In the genomic region with DNA sequence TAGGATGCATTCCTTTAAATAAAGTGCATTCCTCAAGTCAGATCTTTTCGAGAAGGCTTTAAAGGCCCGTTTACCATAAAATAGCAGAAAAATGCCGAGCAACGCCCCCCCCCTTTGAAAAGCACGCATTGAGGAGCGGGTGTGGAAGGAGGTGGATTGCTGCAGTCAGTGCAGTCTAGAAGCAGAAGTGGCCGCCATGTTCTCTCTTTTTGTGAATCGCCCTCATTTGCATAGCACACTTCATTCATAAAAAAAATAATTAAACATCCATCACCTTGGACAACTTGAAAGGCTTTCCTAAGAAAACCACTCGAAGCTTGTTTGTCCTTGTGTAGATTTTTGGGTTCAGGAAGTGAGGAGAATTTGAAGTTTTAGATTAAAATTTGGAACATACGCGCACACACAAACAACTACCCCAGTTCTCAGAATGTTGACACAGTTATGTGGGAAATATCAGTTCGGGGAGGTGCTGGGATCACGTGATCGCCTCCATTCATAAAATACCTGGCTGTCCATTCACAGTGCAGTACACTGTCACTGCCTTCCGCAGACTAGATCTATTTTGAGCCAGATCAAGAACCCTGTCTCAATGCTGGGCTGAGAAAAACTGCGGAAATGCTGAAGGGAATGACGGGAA, we compare ENCODE assay signal across 8 mouse cellular contexts. TPM values are rescaled to one million over a fixed set of nuclear protein-coding genes. Genes with fewer than 3 reads are reported as not detected.
DNase-seq lines count a peak whose midpoint lies in the region.

No protein-coding gene starts in this region.

- H3K9me3 ChIP-seq in erythroblast, embryonic 14.5 days (ENCODE audit: control insufficient read depth, low read length), result no peaks in the 10 kb centered on the region

- H3K4me1 ChIP-seq in erythroblast, embryonic 14.5 days (ENCODE audit: control insufficient read depth), result peaks cover 39% of the 10 kb centered on the region

- H3K27me3 ChIP-seq in erythroblast, embryonic 14.5 days (ENCODE audit: control insufficient read depth), result peaks cover 21% of the 10 kb centered on the region

- H3K36me3 ChIP-seq in erythroblast, embryonic 14.5 days (ENCODE audit: control insufficient read depth), result no peaks in the 10 kb centered on the region

- peak; percentile 78 for DNase-seq in Muller cell, postnatal 12 days (ENCODE audit: inconsistent ontology term)
- DNase-seq in brain, embryonic 18.5 days (ENCODE audit: low read depth, low spot score), result peak; percentile 45
- peak; percentile 69 for DNase-seq in heart, postnatal 4 days
- DNase-seq in layer of hippocampus, adult 8-10 months (ENCODE audit: low spot score in 2 of 2), result peak; percentile 19 to 26
- peak; percentile 36 for DNase-seq in lung, postnatal 14 days
- peak; percentile 55 for DNase-seq in retina, postnatal 7 days (ENCODE audit: low read depth, low spot score)
- DNase-seq in urinary bladder, adult 2 months (ENCODE audit: low spot score), result no peak

- H3K4me3 ChIP-seq in erythroblast, embryonic 14.5 days (replicated peaks), result peak overlapping the region; percentile 73

RNA-seq across cellular contexts. Expression of gene Spred1, which starts 1.6 kb away (rescaled TPM):
- polyA plus RNA-seq in erythroblast, embryonic 14.5 days (2012), result 0.02 TPM in 2 replicates
- total RNA-seq in heart, postnatal 4 days (2021), result 10 to 100 TPM; 31.0 to 32.2 TPM
- total RNA-seq in layer of hippocampus, adult 8-10 months (2022), result 100 to 1,000 TPM in 2 of 4 experiments, 10 to 100 TPM in 2; 79.4 to 115 (median 97.4) TPM
- 12.5 and 15.9 TPM in 2 replicates for polyA plus RNA-seq in urinary bladder, adult 2 months (2012; rRNA removed)
